Mouse (Mus musculus) MEL (cell line): ENCODE results near the gene Agfg2. TPM values are rescaled to one million over a fixed set of nuclear protein-coding genes. Genes with fewer than 3 reads are reported as not detected.

Experiments
- DNase-seq: peaks from one replicate; pipeline ENCODE4 v3.0.0; 2011; ENCODE audit warnings: low read depth, low spot score
- H3K27ac ChIP-seq: 2 replicates; pipeline ENCODE4 v1.5.1; 2012; ENCODE audit warnings: low read depth, mild to moderate bottlenecking, control low read depth, low read length, moderate library complexity; ENCODE audit not compliant: control insufficient read depth
- H3K27me3 ChIP-seq, 2 experiments: fragments of 150-350 bp in 1 of 2; sonication (generic) in 1 of 2; 2 replicates each; pipeline ENCODE4 v1.6.1; 2012; ENCODE audit warnings: low read length in 2 of 2, mild to moderate bottlenecking in 2 of 2, improper control_type of control experiment in 1 of 2, moderate library complexity in 1 of 2; ENCODE audit not compliant: insufficient read depth in 2 of 2, control insufficient read depth in 1 of 2
- H3K36me3 ChIP-seq, 2 experiments: 2 replicates each; pipeline ENCODE4 v1.6.1; 2012 to 2014; ENCODE audit warnings: low read length in 2 of 2, improper control_type of control experiment in 1 of 2, inconsistent platforms in 1 of 2, mild to moderate bottlenecking in 1 of 2; ENCODE audit not compliant: insufficient read depth in 2 of 2, control insufficient read depth in 1 of 2
- H3K4me1 ChIP-seq, 2 experiments: fragments of 150-350 bp in 1 of 2; sonication (generic) in 1 of 2; 2 replicates each; pipeline ENCODE4 v1.6.1; 2012; ENCODE audit warnings: low read length in 2 of 2, improper control_type of control experiment in 1 of 2, mild to moderate bottlenecking in 1 of 2; ENCODE audit not compliant: insufficient read depth in 2 of 2, control insufficient read depth in 1 of 2
- H3K4me3 ChIP-seq, 2 experiments: fragments of 150-350 bp in 1 of 2; sonication (generic) in 1 of 2; 2 replicates each; pipeline ENCODE4 v1.5.1; 2012; ENCODE audit warnings: low read depth in 2 of 2, low read length in 2 of 2, mild to moderate bottlenecking in 2 of 2, moderate library complexity in 2 of 2, control low read depth in 1 of 2, improper control_type of control experiment in 1 of 2; ENCODE audit not compliant: control insufficient read depth in 1 of 2, insufficient read depth in 1 of 2
- H3K79me2 ChIP-seq: 2 replicates; pipeline ENCODE4 v1.6.1; 2012; ENCODE audit warnings: mild to moderate bottlenecking, low read length, moderate library complexity; ENCODE audit not compliant: control insufficient read depth, poor library complexity, insufficient read depth
- H3K9ac ChIP-seq: 2 replicates; pipeline ENCODE4 v1.6.1; 2012; ENCODE audit warnings: low read depth, mild to moderate bottlenecking, control low read depth, low read length, moderate library complexity; ENCODE audit not compliant: control insufficient read depth, poor library complexity, severe bottlenecking
- H3K9me3 ChIP-seq: fragments of 150-350 bp; sonication (generic); replicated peaks from 2 replicates; pipeline ENCODE4 v1.6.1; 2012; ENCODE audit warnings: mild to moderate bottlenecking, low read length, improper control_type of control experiment, moderate library complexity; ENCODE audit not compliant: insufficient read depth
- CHD2 ChIP-seq: IDR thresholded peaks from 2 replicates; pipeline ENCODE4 v1.6.1; 2011; ENCODE audit warnings: low read length, improper control_type of control experiment
- CTCF ChIP-seq, 3 experiments: IDR thresholded peaks in 2 of 3; conservative IDR thresholded peaks in 1 of 3; 2 replicates each; pipeline ENCODE4 v1.5.1; 2011 to 2012; ENCODE audit warnings: low read length in 3 of 3, low read depth in 2 of 3, mild to moderate bottlenecking in 2 of 3, improper control_type of control experiment in 1 of 3, inconsistent platforms in 1 of 3, mixed read lengths in 1 of 3, moderate library complexity in 1 of 3; ENCODE audit not compliant: control insufficient read depth in 1 of 3, insufficient read depth in 1 of 3, poor library complexity in 1 of 3, severe bottlenecking in 1 of 3
- EP300 ChIP-seq, 2 experiments: IDR thresholded peaks; 2 replicates each; pipeline ENCODE4 v1.6.1; 2011; ENCODE audit warnings: improper control_type of control experiment in 2 of 2, low read length in 2 of 2, low read depth in 1 of 2, mild to moderate bottlenecking in 1 of 2
- MAZ ChIP-seq: IDR thresholded peaks from 2 replicates; pipeline ENCODE4 v1.6.1; 2012; ENCODE audit warnings: low read depth, mild to moderate bottlenecking, inconsistent platforms, low read length, improper control_type of control experiment
- MXI1 ChIP-seq: IDR thresholded peaks from 2 replicates; pipeline ENCODE4 v1.6.1; 2011; ENCODE audit warnings: mild to moderate bottlenecking, low read depth, low read length, improper control_type of control experiment
- MYC ChIP-seq: IDR thresholded peaks from 2 replicates; pipeline ENCODE4 v1.6.1; 2011; ENCODE audit warnings: low read depth, mild to moderate bottlenecking, low read length, improper control_type of control experiment, moderate library complexity
- POLR2A ChIP-seq, 2 experiments: IDR thresholded peaks; 2 replicates each; pipeline ENCODE4 v1.6.1; 2011 to 2012; ENCODE audit warnings: low read length in 2 of 2, mild to moderate bottlenecking in 2 of 2, control low read depth in 1 of 2, improper control_type of control experiment in 1 of 2, low read depth in 1 of 2, moderate library complexity in 1 of 2; ENCODE audit not compliant: control insufficient read depth in 1 of 2, insufficient read depth in 1 of 2, poor library complexity in 1 of 2
- POLR2AphosphoS2 ChIP-seq: IDR thresholded peaks from 2 replicates; pipeline ENCODE4 v1.6.1; 2011; ENCODE audit warnings: low read length, improper control_type of control experiment
- SMC3 ChIP-seq: IDR thresholded peaks from 2 replicates; pipeline ENCODE4 v1.6.1; 2011; ENCODE audit warnings: low read depth, low read length, improper control_type of control experiment
- UBTF ChIP-seq: IDR thresholded peaks from 2 replicates; pipeline ENCODE4 v1.6.1; 2012; ENCODE audit warnings: low read depth, mild to moderate bottlenecking, inconsistent platforms, low read length, improper control_type of control experiment, moderate library complexity, borderline replicate concordance; ENCODE audit not compliant: insufficient read depth
- USF2 ChIP-seq, 2 experiments: IDR thresholded peaks; 2 replicates each; pipeline ENCODE4 v1.6.1; 2011 to 2012; ENCODE audit warnings: improper control_type of control experiment in 2 of 2, low read length in 2 of 2, borderline replicate concordance in 1 of 2, inconsistent platforms in 1 of 2, low read depth in 1 of 2, mild to moderate bottlenecking in 1 of 2; ENCODE audit not compliant: insufficient read depth in 1 of 2
- ZKSCAN1 ChIP-seq: IDR thresholded peaks from 2 replicates; pipeline ENCODE4 v1.6.1; 2012; ENCODE audit warnings: low read depth, mild to moderate bottlenecking, inconsistent platforms, low read length, improper control_type of control experiment, moderate library complexity
- ZMIZ1 ChIP-seq: IDR thresholded peaks from 2 replicates; pipeline ENCODE4 v1.6.1; 2012; ENCODE audit warnings: low read depth, mild to moderate bottlenecking, inconsistent platforms, low read length, improper control_type of control experiment, moderate library complexity
- ZNF384 ChIP-seq: IDR thresholded peaks from 2 replicates; pipeline ENCODE4 v1.6.1; 2012; ENCODE audit warnings: low read depth, mild to moderate bottlenecking, inconsistent platforms, low read length, improper control_type of control experiment
- polyA plus RNA-seq, 2 experiments: library from polyadenylated mRNA; stranded (reverse) in 1 of 2; unstranded in 1 of 2; fragments of >175 nt in 1 of 2; fragments of >200 nt in 1 of 2; gene quantifications; 2 replicates each; pipeline versions ENCODE4 v1.2.1 to v1.2.4; 2012; ENCODE audit warnings: low replicate concordance in 2 of 2, low read depth in 1 of 2; ENCODE audit not compliant: insufficient read length in 2 of 2, insufficient read depth in 1 of 2, missing spikeins in 1 of 2
- total RNA-seq: library from RNA; depleted of rRNA; stranded (reverse); fragments of 300-350 nt; gene quantifications from 2 replicates; pipeline ENCODE4 v1.2.3, GENCODE M21; 2012

Gene Agfg2
- total and polyA plus RNA-seq, 3 experiments, result 30.0 to 38.9 TPM; not detected in 1

GRCm38 (mm10) chr5:137641054-137641453, 43.5 kb downstream of the Agfg2 start, which contains the start of gene Sap25:
Gene Sap25, plus strand, starts transcription at chr5:137641334.
- H3K9me3 ChIP-seq, result no peaks in the 10 kb centered on the region
- no peaks in the 10 kb centered on the region for H3K27me3 ChIP-seq
- TF ChIP-seq SMC3, result peak; percentile 38
- TF ChIP-seq CHD2, result no peak
- peak; percentile 18 to 62 (median 43); a peak in 5 of 6 replicates for TF ChIP-seq CTCF (IDR thresholded peaks at IDR 0.05 in 2 of 3, conservative IDR thresholded peaks at IDR 0.05 in 1 of 3; ENCODE audit: control insufficient read depth in 1 of 3, insufficient read depth in 1 of 3, low read depth in 2 of 3, low read length in 3 of 3, poor library complexity in 1 of 3, severe bottlenecking in 1 of 3)
- TF ChIP-seq UBTF, result no peak
- TF ChIP-seq, all 39 proteins: peak for 2
- Histone ChIP-seq H3K36me3 (peaks cover 0 to 2% of the 10 kb centered on the region in 2 experiments; a peak in 1 of 4 replicates), H3K79me2 (no peaks in the 10 kb centered on the region), H3K9ac (no peak within 1 kb of the TSS), H3K4me3 (no peak within 1 kb of the TSS), H3K27ac (no peak within 1 kb of the TSS), H3K4me1 (no peaks in the 10 kb centered on the region)
- DNase-seq, result no peak

- Histone ChIP-seq H3K9ac (no peak overlapping the region), H3K4me3 (no peak overlapping the region), H3K79me2 (no peaks in the 10 kb centered on the region), H3K36me3 (peaks cover 0 to 2% of the 10 kb centered on the region in 2 experiments; a peak in 1 of 4 replicates), H3K27me3 (no peaks in the 10 kb centered on the region), H3K27ac (no peak overlapping the region), H3K4me1 (no peaks in the 10 kb centered on the region), H3K9me3 (no peaks in the 10 kb centered on the region)
- no peak for TF ChIP-seq POLR2AphosphoS2
- TF ChIP-seq ZMIZ1, result no peak
- no peak for TF ChIP-seq USF2 (IDR thresholded peaks at IDR 0.05; ENCODE audit: borderline replicate concordance in 1 of 2, insufficient read depth in 1 of 2, low read depth in 1 of 2, low read length in 2 of 2)
- no peak for TF ChIP-seq EP300 (IDR thresholded peaks at IDR 0.05; ENCODE audit: low read depth in 1 of 2, low read length in 2 of 2)
- no peak for TF ChIP-seq ZKSCAN1
- DNase-seq, result no peak
Observed at GRCm38 (mm10) chr5:137639472-137639871, 45.1 kb downstream of the Agfg2 start.

- no peak for TF ChIP-seq USF2 (IDR thresholded peaks at IDR 0.05; ENCODE audit: borderline replicate concordance in 1 of 2, insufficient read depth in 1 of 2, low read depth in 1 of 2, low read length in 2 of 2)
- no peak for TF ChIP-seq POLR2A (IDR thresholded peaks at IDR 0.05; ENCODE audit: control insufficient read depth in 1 of 2, insufficient read depth in 1 of 2, low read depth in 1 of 2, low read length in 2 of 2, poor library complexity in 1 of 2)
- TF ChIP-seq MYC, result no peak
- TF ChIP-seq ZMIZ1, result no peak
- no peak for TF ChIP-seq MAZ
- no peak for TF ChIP-seq SMC3
- TF ChIP-seq CHD2, result no peak
- no peak for TF ChIP-seq POLR2AphosphoS2
- TF ChIP-seq ZNF384, result no peak
- no peak for TF ChIP-seq MXI1
- Histone ChIP-seq H3K79me2 (peaks cover 28% of the 10 kb centered on the region), H3K27ac (no peak overlapping the region), H3K4me1 (peaks cover 3 to 27% of the 10 kb centered on the region in 2 experiments; a peak in 3 of 4 replicates), H3K4me3 (no peak overlapping the region), H3K27me3 (no peaks in the 10 kb centered on the region), H3K9me3 (no peaks in the 10 kb centered on the region), H3K9ac (no peak overlapping the region), H3K36me3 (peaks cover 2 to 16% of the 10 kb centered on the region in 2 experiments)
- DNase-seq, result no peak
Observed at GRCm38 (mm10) chr5:137633397-137634084, 51.0 kb downstream of the Agfg2 start.
